Mouse (Mus musculus): Measurements from ENCODE around the gene Zfp931. TPM values are rescaled to one million over a fixed set of nuclear protein-coding genes. Genes with fewer than 3 reads are reported as not detected.
"Not testable (repeated sequence)": the region's sequence is repeated elsewhere in the genome, so short reads cannot be mapped to it uniquely, and the experiment has no call there.

The Zfp931 gene
- 6.9 and 7.8 TPM in 2 replicates for polyA plus RNA-seq (2011; ENCODE audit: insufficient read length, low read depth, missing spikeins)

GRCm38 (mm10) chr2:178078166-178078717 lies at the start of gene Zfp931:
TSS of gene Zfp931 (minus strand) at chr2:178078476.
- H3K4me1 ChIP-seq (ENCODE audit: control insufficient read depth, insufficient read depth, low read length); H3K27ac ChIP-seq (ENCODE audit: insufficient read depth, low read length): not testable (repeated sequence)
- H3K4me3 ChIP-seq (ENCODE audit: insufficient read depth, low read length), result peak within 1 kb of the TSS; percentile 49

GRCm38 (mm10) chr2:178126041-178126820 lies 48.0 kb upstream of the Zfp931 start:
- Histone ChIP-seq H3K4me1 (ENCODE audit: control insufficient read depth, insufficient read depth, low read length) (no peaks in the 10 kb centered on the region), H3K4me3 (ENCODE audit: insufficient read depth, low read length) (no peak overlapping the region), H3K27ac (ENCODE audit: insufficient read depth, low read length) (no peak overlapping the region)
- TF ChIP-seq CTCF (IDR thresholded peaks at IDR 0.05; ENCODE audit: borderline replicate concordance, insufficient read depth, low read length) (no peak), POLR2A (IDR thresholded peaks at IDR 0.05; ENCODE audit: low read depth, low read length) (no peak)

- H3K27ac ChIP-seq (ENCODE audit: insufficient read depth, low read length), result no peak overlapping the region
- TF ChIP-seq CTCF (IDR thresholded peaks at IDR 0.05; ENCODE audit: borderline replicate concordance, insufficient read depth, low read length), result no peak
- no peak for TF ChIP-seq POLR2A (IDR thresholded peaks at IDR 0.05; ENCODE audit: low read depth, low read length)
- H3K4me3 ChIP-seq (ENCODE audit: insufficient read depth, low read length), result no peak overlapping the region
Observed at GRCm38 (mm10) chr2:178125427-178125826, 47.2 kb upstream of the Zfp931 start.

GRCm38 (mm10) chr2:178123466-178123865 lies 45.2 kb upstream of the Zfp931 start:
- no peaks in the 10 kb centered on the region for H3K4me1 ChIP-seq (ENCODE audit: control insufficient read depth, insufficient read depth, low read length)

More at GRCm38 (mm10) chr2:178125427-178125826, 47.2 kb upstream of the Zfp931 start:
- H3K4me1 ChIP-seq (ENCODE audit: control insufficient read depth, insufficient read depth, low read length), result no peaks in the 10 kb centered on the region

GRCm38 (mm10) chr2:178121946-178122665 lies 43.8 kb upstream of the Zfp931 start:
- H3K4me1 ChIP-seq (ENCODE audit: control insufficient read depth, insufficient read depth, low read length), result no peaks in the 10 kb centered on the region
- no peak for TF ChIP-seq CTCF (IDR thresholded peaks at IDR 0.05; ENCODE audit: borderline replicate concordance, insufficient read depth, low read length)
- TF ChIP-seq POLR2A (IDR thresholded peaks at IDR 0.05; ENCODE audit: low read depth, low read length), result no peak
- no peak overlapping the region for H3K27ac ChIP-seq (ENCODE audit: insufficient read depth, low read length)
- no peak overlapping the region for H3K4me3 ChIP-seq (ENCODE audit: insufficient read depth, low read length)

More at GRCm38 (mm10) chr2:178123466-178123865, 45.2 kb upstream of the Zfp931 start:
- TF ChIP-seq CTCF (IDR thresholded peaks at IDR 0.05; ENCODE audit: borderline replicate concordance, insufficient read depth, low read length), result no peak
- TF ChIP-seq POLR2A (IDR thresholded peaks at IDR 0.05; ENCODE audit: low read depth, low read length), result no peak
- H3K4me3 ChIP-seq (ENCODE audit: insufficient read depth, low read length), result no peak overlapping the region
- no peak overlapping the region for H3K27ac ChIP-seq (ENCODE audit: insufficient read depth, low read length)

GRCm38 (mm10) chr2:178121375-178121688 lies 43.1 kb upstream of the Zfp931 start:
- Histone ChIP-seq H3K27ac (ENCODE audit: insufficient read depth, low read length) (no peak overlapping the region), H3K4me3 (ENCODE audit: insufficient read depth, low read length) (no peak overlapping the region), H3K4me1 (ENCODE audit: control insufficient read depth, insufficient read depth, low read length) (no peaks in the 10 kb centered on the region)
- TF ChIP-seq POLR2A (IDR thresholded peaks at IDR 0.05; ENCODE audit: low read depth, low read length), result no peak
- TF ChIP-seq CTCF (IDR thresholded peaks at IDR 0.05; ENCODE audit: borderline replicate concordance, insufficient read depth, low read length), result no peak

- no peak overlapping the region for H3K4me3 ChIP-seq (ENCODE audit: insufficient read depth, low read length)
- TF ChIP-seq CTCF (IDR thresholded peaks at IDR 0.05; ENCODE audit: borderline replicate concordance, insufficient read depth, low read length) (no peak), POLR2A (IDR thresholded peaks at IDR 0.05; ENCODE audit: low read depth, low read length) (no peak)
- no peaks in the 10 kb centered on the region for H3K4me1 ChIP-seq (ENCODE audit: control insufficient read depth, insufficient read depth, low read length)
- no peak overlapping the region for H3K27ac ChIP-seq (ENCODE audit: insufficient read depth, low read length)
Observed at GRCm38 (mm10) chr2:178120651-178121374, 42.5 kb upstream of the Zfp931 start.

GRCm38 (mm10) chr2:178120356-178120645 lies 42.0 kb upstream of the Zfp931 start:
- Histone ChIP-seq H3K4me1 (ENCODE audit: control insufficient read depth, insufficient read depth, low read length) (no peaks in the 10 kb centered on the region), H3K4me3 (ENCODE audit: insufficient read depth, low read length) (no peak overlapping the region), H3K27ac (ENCODE audit: insufficient read depth, low read length) (no peak overlapping the region)
- TF ChIP-seq POLR2A (IDR thresholded peaks at IDR 0.05; ENCODE audit: low read depth, low read length) (no peak), CTCF (IDR thresholded peaks at IDR 0.05; ENCODE audit: borderline replicate concordance, insufficient read depth, low read length) (no peak)

- no peak for TF ChIP-seq CTCF (IDR thresholded peaks at IDR 0.05; ENCODE audit: borderline replicate concordance, insufficient read depth, low read length)
- no peak for TF ChIP-seq POLR2A (IDR thresholded peaks at IDR 0.05; ENCODE audit: low read depth, low read length)
- H3K27ac ChIP-seq (ENCODE audit: insufficient read depth, low read length), result no peak overlapping the region
- no peak overlapping the region for H3K4me3 ChIP-seq (ENCODE audit: insufficient read depth, low read length)
- H3K4me1 ChIP-seq (ENCODE audit: control insufficient read depth, insufficient read depth, low read length), result no peaks in the 10 kb centered on the region
Observed at GRCm38 (mm10) chr2:178119561-178120355, 41.5 kb upstream of the Zfp931 start.

All from embryonic fibroblast, embryonic 13.5 days (primary cell).